Mouse (Mus musculus) small intestine, adult 2 months (tissue): ENCODE measurements around the gene Rgs18.

Source experiments
- CTCF ChIP-seq: fragments of 200-500 bp; IDR thresholded peaks from 2 replicates; pipeline ENCODE4 v1.5.1; 2012; ENCODE audit warnings: low read depth, mild to moderate bottlenecking, control low read depth, inconsistent platforms, low read length, moderate library complexity, mixed read lengths; ENCODE audit not compliant: insufficient replicate concordance, insufficient read length; ENCODE audit errors: extremely low read depth
- POLR2A ChIP-seq: fragments of 200-500 bp; IDR thresholded peaks from 2 replicates; pipeline ENCODE4 v1.6.1; 2012; ENCODE audit warnings: low read depth, mild to moderate bottlenecking, control low read depth, inconsistent platforms, low read length, moderate library complexity

DNA sequence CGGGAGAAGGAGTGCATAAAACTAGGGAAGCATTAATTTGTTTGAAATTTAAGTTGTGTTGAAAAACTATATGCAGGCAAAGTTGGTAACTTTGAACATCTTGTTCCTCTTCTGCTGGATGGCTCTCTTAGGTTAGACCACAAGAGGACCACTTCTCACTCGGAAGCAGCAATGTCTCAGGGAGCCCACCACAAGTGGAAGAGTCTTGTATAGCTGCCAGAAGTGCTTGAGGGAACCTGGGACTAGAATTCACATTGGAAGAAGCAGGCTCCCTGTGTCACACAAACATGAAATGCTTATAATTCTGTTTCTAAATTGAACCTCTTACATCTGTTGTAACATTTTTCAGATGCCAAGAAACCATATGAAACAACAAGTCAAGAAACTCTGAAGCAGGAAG is 9.0 kb downstream of the Rgs18 start:
- TF ChIP-seq CTCF: no peak
- no peak for TF ChIP-seq POLR2A
